Mouse (Mus musculus): Measurements from ENCODE around the gene Lrrc61.

GRCm38 (mm10) chr6:48601271-48602079 is 46.9 kb downstream of the Lrrc61 start, which contains the start of gene Zfp775:
- TF ChIP-seq CTCF (conservative IDR thresholded peaks at IDR 0.05; ENCODE audit: insufficient read depth, insufficient read length, low read depth, low read length) (no peak), POLR2A (IDR thresholded peaks at IDR 0.05; ENCODE audit: low read depth, low read length) (peak; percentile 12)
